Mouse (Mus musculus): Measurements from ENCODE around the gene Zfp94.
A peak's percentile ranks its signal among the peaks of the same experiment; 100 is the strongest.

DNA sequence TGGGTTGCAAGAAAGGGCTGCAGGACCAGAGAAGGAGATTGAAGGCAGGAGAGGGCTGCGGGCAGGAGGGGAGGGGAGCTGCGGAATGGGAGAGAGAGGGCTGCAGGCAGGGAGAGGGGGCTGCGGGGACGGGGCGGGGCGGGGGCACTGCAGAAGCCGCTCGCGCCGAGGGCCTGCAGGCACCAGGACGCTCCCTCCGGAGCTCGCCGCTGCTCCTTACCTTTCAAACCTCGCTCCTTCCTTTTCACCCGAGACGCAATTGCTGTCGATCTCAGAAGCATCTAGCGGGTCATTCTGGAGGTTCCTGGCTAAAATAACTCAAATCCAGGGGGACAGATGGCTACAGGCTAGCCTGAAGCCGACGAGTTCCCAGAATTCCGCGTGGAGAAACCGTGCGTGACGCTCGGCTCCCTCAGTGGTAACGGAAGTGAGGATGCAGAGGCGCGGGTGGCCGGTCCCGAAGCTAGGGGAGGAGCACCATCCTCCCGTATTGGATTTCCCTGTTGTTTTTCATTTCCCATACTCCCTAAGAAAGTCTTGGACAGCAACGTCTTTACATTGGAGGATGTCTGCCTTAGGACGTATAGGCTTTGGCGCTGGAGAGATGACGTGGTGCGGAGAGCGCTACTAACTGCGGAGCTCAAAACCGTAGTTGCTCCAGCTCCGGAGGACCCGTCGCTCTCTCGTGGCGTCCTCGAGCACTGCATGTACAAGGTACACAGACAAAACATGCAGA lies 17.3 kb downstream of the Zfp94 start:
- TF ChIP-seq CTCF (IDR thresholded peaks at IDR 0.05; ENCODE audit: insufficient read depth, low read length) (peak; percentile 53), POLR2A (IDR thresholded peaks at IDR 0.05; ENCODE audit: borderline replicate concordance, extremely low read depth, low read depth, low read length) (0 out of 2 replicates have a peak, but pooled peaks have one; percentile 37)
